Mouse (Mus musculus) limb, embryonic 14.5 days (tissue): Measurements from ENCODE around the gene Rubcn. TPM values are rescaled to one million over a fixed set of nuclear protein-coding genes. Genes with fewer than 3 reads are reported as not detected.

ENCODE experiments used
- ATAC-seq: fragments of 200-750 bp; cut with Nextera tagmentation; 2 replicates; pipeline ENCODE4 v1.8.0; 2017; ENCODE audit warnings: low read depth, moderate number of reproducible peaks, moderate TSS enrichment; ENCODE audit not compliant: low FRiP score
- DNase-seq: peaks from one replicate; pipeline ENCODE4 v3.0.0-alpha.2; 2015; ENCODE audit warnings: low spot score
- H3K27ac ChIP-seq: fragments of 300-500 bp; sonication (generic); replicated peaks from 2 replicates; pipeline ENCODE4 v1.5.1; 2014; ENCODE audit warnings: low read depth, mild to moderate bottlenecking, low read length, moderate library complexity, mixed read lengths
- H3K27me3 ChIP-seq: fragments of 300-500 bp; sonication (generic); 2 replicates; pipeline ENCODE4 v1.6.1; 2014; ENCODE audit warnings: low read length, mixed read lengths; ENCODE audit not compliant: control insufficient read depth, insufficient read depth
- H3K36me3 ChIP-seq: fragments of 300-500 bp; sonication (generic); 2 replicates; pipeline ENCODE4 v1.6.1; 2014; ENCODE audit warnings: mild to moderate bottlenecking, low read length, moderate library complexity, mixed read lengths; ENCODE audit not compliant: control insufficient read depth, insufficient read depth
- H3K4me1 ChIP-seq: fragments of 300-500 bp; sonication (generic); 2 replicates; pipeline ENCODE4 v1.6.1; 2014; ENCODE audit warnings: antibody characterized with exemption, low read length, mixed read lengths; ENCODE audit not compliant: control insufficient read depth, insufficient read depth
- H3K4me2 ChIP-seq: fragments of 300-500 bp; sonication (generic); replicated peaks from 2 replicates; pipeline ENCODE4 v1.6.1; 2014; ENCODE audit warnings: low read depth, mild to moderate bottlenecking, low read length, moderate library complexity; ENCODE audit not compliant: severe bottlenecking
- H3K4me3 ChIP-seq: fragments of 300-500 bp; sonication (generic); replicated peaks from 2 replicates; pipeline ENCODE4 v1.5.1; 2014; ENCODE audit warnings: low read length
- H3K9ac ChIP-seq: fragments of 300-500 bp; sonication (generic); 2 replicates; pipeline ENCODE4 v1.6.1; 2014; ENCODE audit warnings: mild to moderate bottlenecking, low read depth, low read length, moderate library complexity; ENCODE audit not compliant: severe bottlenecking
- H3K9me3 ChIP-seq: fragments of 300-500 bp; sonication (generic); 2 replicates; pipeline ENCODE4 v1.6.1; 2016; ENCODE audit warnings: low read length; ENCODE audit not compliant: control insufficient read depth
- POLR2A ChIP-seq: fragments of 200-500 bp; IDR thresholded peaks from 2 replicates; pipeline ENCODE4 v1.8.0; 2012; ENCODE audit warnings: inconsistent platforms, mild to moderate bottlenecking, moderate library complexity, borderline replicate concordance; ENCODE audit not compliant: insufficient read depth, insufficient read length; ENCODE audit errors: extremely low read depth
- WGBS: fragments of 180-500 bp; shearing (Covaris S2); extraction: QIAGEN DNeasy Blood & Tissue Kit; methylation state at CpG from one replicate; pipeline ENCODE4 v1.1.7; 2014; 5-methylcytosine and 5-hydroxymethylcytosine counted together
- polyA plus RNA-seq, 2 experiments: library from polyadenylated mRNA; depleted of rRNA in 1 of 2; stranded (reverse) in 1 of 2; unstranded in 1 of 2; fragments of >200 nt; fragmentation: Nextera tagmentation in 1 of 2; extraction: Ambion mirVana in 1 of 2; gene quantifications; 2 replicates each; pipeline versions ENCODE4 v1.2.1 to v1.2.3; 2012 to 2014

Rubcn gene
- polyA plus RNA-seq, 2 experiments = 19.6 to 35.7 TPM

- no peak for DNase-seq
- no peaks in the 10 kb centered on the region for H3K9me3 ChIP-seq
- H3K27ac ChIP-seq = no peak overlapping the region
- no peak overlapping the region for H3K4me3 ChIP-seq
- H3K36me3 ChIP-seq = no peaks in the 10 kb centered on the region
- WGBS = 62% methylated on average over 10 of the region's 10 CpGs
- H3K27me3 ChIP-seq = no peaks in the 10 kb centered on the region
- TF ChIP-seq POLR2A = no peak
- H3K4me2 ChIP-seq = no peak overlapping the region
- no peak overlapping the region for H3K9ac ChIP-seq
- no peak for ATAC-seq
- no peaks in the 10 kb centered on the region for H3K4me1 ChIP-seq
Observed at GRCm38 (mm10) chr16:32776676-32777075, 100.9 kb downstream of the Rubcn start.

Other genes starting within 250 kb of the Rubcn start
- 98.1 and 141 TPM in 2 replicates for gene Tnk2, start 233.9 kb downstream of the Rubcn start, polyA plus RNA-seq (2012; rRNA removed)
- gene Tnk2, start 233.9 kb downstream of the Rubcn start, polyA plus RNA-seq (2014; fragmentation: Nextera tagmentation; extraction: Ambion mirVana) = 16.0 and 17.6 TPM in 2 replicates
- 0.01 and 0.04 TPM in 2 replicates for gene Muc4, start 141.9 kb downstream of the Rubcn start, polyA plus RNA-seq (2012; rRNA removed)
- not detected in 2 replicates for gene Muc4, start 141.9 kb downstream of the Rubcn start, polyA plus RNA-seq (2014; fragmentation: Nextera tagmentation; extraction: Ambion mirVana)
- 0.11 and 0.18 TPM in 2 replicates for gene Muc20, start 80.3 kb downstream of the Rubcn start, polyA plus RNA-seq (2012; rRNA removed)
- 0.12 and 0.14 TPM in 2 replicates for gene Muc20, start 80.3 kb downstream of the Rubcn start, polyA plus RNA-seq (2014; fragmentation: Nextera tagmentation; extraction: Ambion mirVana)
- gene Smbd1, start 67.3 kb downstream of the Rubcn start, polyA plus RNA-seq (2012; rRNA removed) = not detected in 2 replicates
- gene Smbd1, start 67.3 kb downstream of the Rubcn start, polyA plus RNA-seq (2014; fragmentation: Nextera tagmentation; extraction: Ambion mirVana) = not detected in 2 replicates
- gene Fyttd1, start 266 bp downstream of the Rubcn start, polyA plus RNA-seq (2012; rRNA removed) = 43.3 and 47.2 TPM in 2 replicates
- gene Fyttd1, start 266 bp downstream of the Rubcn start, polyA plus RNA-seq (2014; fragmentation: Nextera tagmentation; extraction: Ambion mirVana) = 113 and 128 TPM in 2 replicates
- 56.3 and 68.0 TPM in 2 replicates for gene Lrch3, start 36.3 kb upstream of the Rubcn start, polyA plus RNA-seq (2012; rRNA removed)
- 24.9 and 30.4 TPM in 2 replicates for gene Lrch3, start 36.3 kb upstream of the Rubcn start, polyA plus RNA-seq (2014; fragmentation: Nextera tagmentation; extraction: Ambion mirVana)
- gene Iqcg, start 178.5 kb upstream of the Rubcn start, polyA plus RNA-seq (2012; rRNA removed) = 0.29 and 1.1 TPM in 2 replicates
- 0.95 and 2.1 TPM in 2 replicates for gene Iqcg, start 178.5 kb upstream of the Rubcn start, polyA plus RNA-seq (2014; fragmentation: Nextera tagmentation; extraction: Ambion mirVana)
- 974 and 1,399 TPM in 2 replicates for gene Rpl35a, start 178.7 kb upstream of the Rubcn start, polyA plus RNA-seq (2012; rRNA removed)
- 967 and 1,006 TPM in 2 replicates for gene Rpl35a, start 178.7 kb upstream of the Rubcn start, polyA plus RNA-seq (2014; fragmentation: Nextera tagmentation; extraction: Ambion mirVana)
- gene Lmln, start 184.8 kb upstream of the Rubcn start, polyA plus RNA-seq (2012; rRNA removed) = 3.5 and 3.6 TPM in 2 replicates
- 1.7 and 1.9 TPM in 2 replicates for gene Lmln, start 184.8 kb upstream of the Rubcn start, polyA plus RNA-seq (2014; fragmentation: Nextera tagmentation; extraction: Ambion mirVana)